Mouse (Mus musculus) midbrain, embryonic 15.5 days (tissue): ENCODE results near the gene Tex101. TPM values are rescaled to one million over a fixed set of nuclear protein-coding genes. Genes with fewer than 3 reads are reported as not detected.
A peak's percentile ranks its signal among the peaks of the same experiment; 100 is the strongest.

Experiments used
- ATAC-seq: fragments of 200-750 bp; cut with Nextera tagmentation; replicated peaks from 2 replicates; pipeline ENCODE4 v1.8.0; 2017; ENCODE audit warnings: moderate TSS enrichment
- H3K27ac ChIP-seq: fragments of 300-500 bp; sonication (generic); 2 replicates; pipeline ENCODE4 v1.5.1; 2015; ENCODE audit warnings: mild to moderate bottlenecking, inconsistent platforms
- H3K27me3 ChIP-seq: fragments of 300-500 bp; sonication (generic); replicated peaks from 2 replicates; pipeline ENCODE4 v1.6.1; 2015; ENCODE audit warnings: inconsistent platforms
- H3K36me3 ChIP-seq: fragments of 300-500 bp; sonication (generic); replicated peaks from 2 replicates; pipeline ENCODE4 v1.6.1; 2015; ENCODE audit warnings: inconsistent platforms
- H3K4me1 ChIP-seq: fragments of 300-500 bp; sonication (generic); 2 replicates; pipeline ENCODE4 v1.6.1; 2015; ENCODE audit warnings: inconsistent platforms
- H3K4me2 ChIP-seq: fragments of 300-500 bp; sonication (generic); 2 replicates; pipeline ENCODE4 v1.6.1; 2015; ENCODE audit warnings: inconsistent platforms, mild to moderate bottlenecking, moderate library complexity
- H3K4me3 ChIP-seq: fragments of 300-500 bp; sonication (generic); 2 replicates; pipeline ENCODE4 v1.5.1; 2015; ENCODE audit warnings: mild to moderate bottlenecking, inconsistent platforms
- H3K9ac ChIP-seq: fragments of 300-500 bp; sonication (generic); 2 replicates; pipeline ENCODE4 v1.6.1; 2015; ENCODE audit warnings: mild to moderate bottlenecking, inconsistent platforms
- H3K9me3 ChIP-seq: fragments of 300-500 bp; sonication (generic); 2 replicates; pipeline ENCODE4 v1.6.1; 2016; ENCODE audit warnings: inconsistent platforms
- WGBS: fragments of 180-500 bp; shearing (Covaris S2); methylation state at CpG from one replicate; pipeline ENCODE4 v1.1.7; 2015; ENCODE audit warnings: mixed read lengths; 5-methylcytosine and 5-hydroxymethylcytosine counted together
- polyA plus RNA-seq: library from polyadenylated mRNA; unstranded; fragments of >200 nt; fragmentation: Nextera tagmentation; extraction: Ambion mirVana; gene quantifications from 2 replicates; pipeline ENCODE4 v1.2.1, GENCODE M21; 2015

The Tex101 gene
- polyA plus RNA-seq, 1 experiment from 2014 or later = not detected

DNA sequence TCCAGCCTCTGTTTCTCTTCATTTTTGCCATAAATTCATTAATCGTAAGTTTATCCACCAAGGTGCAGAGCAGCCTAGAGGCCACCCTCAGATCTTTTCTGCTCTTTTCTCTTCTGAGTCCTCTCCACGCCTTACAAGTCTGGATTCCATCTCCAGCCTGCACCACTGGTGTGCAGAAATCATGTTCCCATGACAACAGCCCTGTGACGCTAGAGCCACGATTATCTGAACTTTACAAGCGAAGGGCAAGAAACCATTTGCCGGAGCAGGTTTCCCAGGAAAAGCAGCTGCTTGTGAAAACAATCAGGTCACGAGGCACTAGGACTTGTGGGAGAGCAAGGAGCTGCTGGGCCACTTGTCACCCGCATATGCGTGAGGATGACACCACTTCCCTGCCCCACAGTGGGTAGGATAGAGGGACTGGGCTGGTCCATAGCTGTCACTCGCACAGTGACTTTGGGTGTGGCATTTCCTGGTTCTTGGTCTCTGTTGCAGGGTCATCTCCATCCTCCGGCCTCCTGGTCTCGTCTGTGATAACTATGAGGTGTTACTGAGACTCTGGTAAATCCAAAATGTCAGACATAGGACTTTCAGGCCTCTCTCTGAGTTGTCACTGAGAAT lies 16.6 kb downstream of the Tex101 start:
- peak; percentile 52; the same call in 1 of the 2 replicates for ATAC-seq
- no peaks in the 10 kb centered on the region for H3K36me3 ChIP-seq
- no peaks in the 10 kb centered on the region for H3K9me3 ChIP-seq
- H3K27ac ChIP-seq = 0 out of 2 replicates have a peak overlapping the region, but pooled peaks have one; percentile 11
- H3K4me2 ChIP-seq = no peak overlapping the region
- no peaks in the 10 kb centered on the region for H3K27me3 ChIP-seq
- no peak overlapping the region for H3K4me3 ChIP-seq
- 53% methylated on average over 12 of the region's 12 CpGs for WGBS
- H3K9ac ChIP-seq = no peak overlapping the region; the same call in 1 of the 2 replicates
- H3K4me1 ChIP-seq = no peaks in the 10 kb centered on the region

GRCm38 (mm10) chr7:24653681-24654080 lies 22.8 kb downstream of the Tex101 start:
- ATAC-seq = no peak

GRCm38 (mm10) chr7:24646486-24646885 lies 30.0 kb downstream of the Tex101 start:
- 84% methylated on average over 7 of the region's 7 CpGs for WGBS
- no peak overlapping the region for H3K9ac ChIP-seq
- no peaks in the 10 kb centered on the region for H3K9me3 ChIP-seq
- H3K4me2 ChIP-seq = no peak overlapping the region
- no peak overlapping the region for H3K27ac ChIP-seq
- H3K36me3 ChIP-seq = no peaks in the 10 kb centered on the region
- ATAC-seq = no peak
- no peak overlapping the region for H3K4me3 ChIP-seq
- no peaks in the 10 kb centered on the region for H3K27me3 ChIP-seq
- no peaks in the 10 kb centered on the region for H3K4me1 ChIP-seq

More at GRCm38 (mm10) chr7:24653681-24654080, 22.8 kb downstream of the Tex101 start:
- Histone ChIP-seq H3K4me3 (no peak overlapping the region), H3K4me1 (no peaks in the 10 kb centered on the region), H3K4me2 (no peak overlapping the region), H3K27me3 (no peaks in the 10 kb centered on the region), H3K27ac (no peak overlapping the region), H3K9me3 (no peaks in the 10 kb centered on the region), H3K9ac (no peak overlapping the region), H3K36me3 (no peaks in the 10 kb centered on the region)
- 26% methylated on average over 7 of the region's 7 CpGs for WGBS

- WGBS = 79% methylated on average over 7 of the region's 7 CpGs
- Histone ChIP-seq H3K27me3 (peaks cover 8% of the 10 kb centered on the region), H3K4me2 (no peak overlapping the region), H3K9me3 (no peaks in the 10 kb centered on the region), H3K27ac (no peak overlapping the region), H3K36me3 (no peaks in the 10 kb centered on the region), H3K4me3 (no peak overlapping the region), H3K4me1 (no peaks in the 10 kb centered on the region), H3K9ac (no peak overlapping the region)
- ATAC-seq = no peak
Measured at GRCm38 (mm10) chr7:24644996-24645395, 31.5 kb downstream of the Tex101 start.

- Histone ChIP-seq H3K36me3 (no peaks in the 10 kb centered on the region), H3K9ac (no peak overlapping the region), H3K27me3 (peaks cover 12% of the 10 kb centered on the region), H3K9me3 (no peaks in the 10 kb centered on the region), H3K4me1 (no peaks in the 10 kb centered on the region), H3K27ac (no peak overlapping the region), H3K4me2 (no peak overlapping the region), H3K4me3 (no peak overlapping the region)
- ATAC-seq = no peak
- WGBS = 89% methylated on average over 6 of the region's 6 CpGs
Measured at GRCm38 (mm10) chr7:24644492-24644891, 32.0 kb downstream of the Tex101 start.

DNA sequence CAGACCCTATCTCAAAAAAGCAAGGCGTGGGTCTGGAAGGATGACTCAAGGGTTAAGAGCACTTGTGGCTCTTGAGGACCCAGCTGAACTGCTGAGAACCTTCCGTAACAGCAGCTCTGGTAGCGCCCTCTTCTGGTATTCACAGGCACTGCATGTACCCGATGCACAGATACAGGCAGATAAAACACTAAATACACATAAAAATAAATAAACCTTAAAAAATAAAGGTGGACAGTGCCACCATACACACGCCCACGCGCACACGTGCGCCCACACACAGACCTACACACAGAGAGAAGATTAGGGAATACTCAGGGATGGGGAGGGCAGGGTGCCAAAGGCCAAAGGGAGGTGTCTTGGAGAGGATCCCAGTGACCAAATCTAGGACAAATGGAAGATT lies 34.0 kb downstream of the Tex101 start:
- no peak overlapping the region for H3K27ac ChIP-seq
- no peaks in the 10 kb centered on the region for H3K36me3 ChIP-seq
- no peak for ATAC-seq
- WGBS = 13% methylated on average over 9 of the region's 9 CpGs
- no peaks in the 10 kb centered on the region for H3K9me3 ChIP-seq
- peaks cover 10% of the 10 kb centered on the region for H3K4me1 ChIP-seq
- H3K4me3 ChIP-seq = no peak overlapping the region
- no peak overlapping the region for H3K4me2 ChIP-seq
- H3K9ac ChIP-seq = no peak overlapping the region
- H3K27me3 ChIP-seq = peaks cover 31% of the 10 kb centered on the region

DNA sequence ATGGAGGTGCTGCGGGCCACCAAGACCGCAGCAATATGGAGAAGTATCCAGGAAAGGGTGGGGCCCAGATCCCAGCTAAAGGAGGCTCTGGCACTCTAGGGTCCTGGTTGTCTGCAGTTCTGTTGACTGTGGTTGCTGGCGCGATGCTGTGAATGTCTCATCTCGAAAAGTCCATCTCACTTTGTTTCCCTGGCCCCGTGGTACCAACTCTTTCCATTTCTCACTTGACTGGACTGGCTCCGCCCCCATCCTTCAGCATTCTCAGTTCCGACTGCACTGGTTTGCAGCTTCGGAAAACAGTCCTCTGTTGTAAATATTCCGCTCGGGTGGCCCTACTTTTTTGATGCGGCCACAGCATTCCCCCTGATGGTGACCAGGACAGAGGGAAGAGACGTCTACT lies 36.0 kb downstream of the Tex101 start:
- Histone ChIP-seq H3K9me3 (no peaks in the 10 kb centered on the region), H3K4me2 (no peak overlapping the region), H3K27me3 (peaks cover 48% of the 10 kb centered on the region), H3K4me1 (peaks cover 17% of the 10 kb centered on the region), H3K4me3 (no peak overlapping the region), H3K36me3 (no peaks in the 10 kb centered on the region), H3K27ac (no peak overlapping the region), H3K9ac (no peak overlapping the region)
- 59% methylated on average over 13 of the region's 13 CpGs for WGBS
- no peak for ATAC-seq

GRCm38 (mm10) chr7:24638026-24638856 lies 38.2 kb downstream of the Tex101 start:
- peak; percentile 51; the same call in 1 of the 2 replicates for ATAC-seq
- H3K4me3 ChIP-seq = peak overlapping the region; percentile 42
- peaks cover 48% of the 10 kb centered on the region for H3K27me3 ChIP-seq
- H3K9me3 ChIP-seq = no peaks in the 10 kb centered on the region
- H3K27ac ChIP-seq = no peak overlapping the region
- WGBS = 3% methylated on average over 35 of the region's 35 CpGs
- H3K4me1 ChIP-seq = peaks cover 17% of the 10 kb centered on the region
- H3K36me3 ChIP-seq = no peaks in the 10 kb centered on the region
- H3K9ac ChIP-seq = peak overlapping the region; percentile 35
- peak overlapping the region; percentile 84 for H3K4me2 ChIP-seq

DNA sequence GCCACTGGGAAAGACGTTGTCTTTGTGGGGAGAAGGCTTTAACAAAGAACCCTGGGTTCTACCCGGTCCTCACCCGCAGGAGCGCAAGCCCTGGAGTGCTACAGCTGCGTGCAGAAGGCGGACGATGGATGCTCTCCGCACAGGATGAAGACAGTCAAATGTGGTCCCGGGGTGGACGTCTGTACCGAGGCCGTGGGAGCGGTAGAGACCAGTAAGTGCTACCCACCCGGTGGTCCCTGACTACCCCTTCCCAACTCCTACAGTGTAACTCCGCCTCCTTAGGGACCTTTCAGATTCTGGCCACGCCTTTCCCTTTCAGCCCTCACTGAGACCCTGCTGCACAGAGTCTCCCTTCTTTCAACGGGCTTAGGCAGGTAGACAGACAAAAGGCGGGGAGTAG lies 39.4 kb downstream of the Tex101 start:
- Histone ChIP-seq H3K36me3 (no peaks in the 10 kb centered on the region), H3K27ac (no peak overlapping the region), H3K4me2 (peak overlapping the region; percentile 84), H3K9ac (no peak overlapping the region), H3K27me3 (peaks cover 48% of the 10 kb centered on the region), H3K9me3 (no peaks in the 10 kb centered on the region), H3K4me1 (peaks cover 17% of the 10 kb centered on the region), H3K4me3 (peak overlapping the region; percentile 17; the same call in 1 of the 2 replicates)
- ATAC-seq = 0 out of 2 replicates have a peak, but pooled peaks have one; percentile 34
- WGBS = under 1% methylated on average over 18 of the region's 18 CpGs

DNA sequence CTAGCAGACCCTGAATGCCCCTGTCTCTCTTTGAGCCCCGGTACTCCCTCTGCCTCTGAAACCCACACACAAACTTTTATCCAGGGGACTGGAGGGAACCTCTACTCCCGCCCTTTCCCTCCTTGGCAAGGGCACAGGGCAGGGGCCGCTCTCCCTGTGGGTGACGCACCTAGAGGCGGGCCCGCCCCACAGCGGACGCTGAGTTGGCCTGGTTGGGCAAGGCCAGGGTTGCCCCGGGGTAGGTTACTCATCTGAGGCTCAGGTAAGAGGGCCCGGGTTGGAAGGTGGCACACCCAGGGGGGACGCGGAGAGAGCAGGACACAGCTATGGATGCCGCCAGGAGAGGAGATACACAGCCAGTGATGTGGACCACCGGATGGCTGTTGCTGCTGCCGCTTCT lies 40.2 kb downstream of the Tex101 start, which contains the start of gene Lypd3:
Lypd3 (plus strand) TSS at position 287 of the 400 bp plus-strand sequence.
- Histone ChIP-seq H3K4me3 (peak within 1 kb of the TSS; percentile 17; the same call in 1 of the 2 replicates), H3K27me3 (peaks cover 48% of the 10 kb centered on the region), H3K4me2 (peak within 1 kb of the TSS; percentile 84), H3K9ac (no peak within 1 kb of the TSS), H3K9me3 (no peaks in the 10 kb centered on the region), H3K27ac (no peak within 1 kb of the TSS), H3K4me1 (peaks cover 17% of the 10 kb centered on the region), H3K36me3 (no peaks in the 10 kb centered on the region)
- ATAC-seq = no peak
- 16% methylated on average over 15 of the region's 15 CpGs for WGBS

- Histone ChIP-seq H3K4me1 (peaks cover 6% of the 10 kb centered on the region; the same call in 1 of the 2 replicates), H3K9me3 (no peaks in the 10 kb centered on the region), H3K27me3 (no peaks in the 10 kb centered on the region), H3K36me3 (no peaks in the 10 kb centered on the region), H3K4me3 (no peak overlapping the region), H3K9ac (no peak overlapping the region), H3K4me2 (no peak overlapping the region), H3K27ac (no peak overlapping the region)
- ATAC-seq = no peak
- WGBS = 69% methylated on average over 10 of the region's 10 CpGs
Measured at GRCm38 (mm10) chr7:24630116-24630880, 46.2 kb downstream of the Tex101 start.

- 69% methylated on average over 4 of the region's 4 CpGs for WGBS
- Histone ChIP-seq H3K9ac (no peak overlapping the region), H3K27ac (no peak overlapping the region), H3K4me1 (peaks cover 6% of the 10 kb centered on the region; the same call in 1 of the 2 replicates), H3K27me3 (no peaks in the 10 kb centered on the region), H3K9me3 (no peaks in the 10 kb centered on the region), H3K36me3 (no peaks in the 10 kb centered on the region), H3K4me3 (no peak overlapping the region), H3K4me2 (no peak overlapping the region)
- ATAC-seq = no peak
Measured at GRCm38 (mm10) chr7:24629672-24630071, 46.8 kb downstream of the Tex101 start.
